Mouse (Mus musculus) gonadal fat pad, adult 2 months (tissue): ENCODE measurements around the gene Trf. TPM values are rescaled to one million over a fixed set of nuclear protein-coding genes. Genes with fewer than 3 reads are reported as not detected.

Source experiments
- DNase-seq: peaks from one replicate; pipeline ENCODE4 v3.0.0-alpha.2; 2012; ENCODE audit warnings: low read depth
- polyA plus RNA-seq: library from polyadenylated mRNA; depleted of rRNA; stranded (reverse); fragments of >200 nt; gene quantifications from 2 replicates; pipeline ENCODE4 v1.2.3, GENCODE M21; 2012; rRNA removed

Gene Trf
- polyA plus RNA-seq: 927 and 1,066 TPM in 2 replicates

DNA sequence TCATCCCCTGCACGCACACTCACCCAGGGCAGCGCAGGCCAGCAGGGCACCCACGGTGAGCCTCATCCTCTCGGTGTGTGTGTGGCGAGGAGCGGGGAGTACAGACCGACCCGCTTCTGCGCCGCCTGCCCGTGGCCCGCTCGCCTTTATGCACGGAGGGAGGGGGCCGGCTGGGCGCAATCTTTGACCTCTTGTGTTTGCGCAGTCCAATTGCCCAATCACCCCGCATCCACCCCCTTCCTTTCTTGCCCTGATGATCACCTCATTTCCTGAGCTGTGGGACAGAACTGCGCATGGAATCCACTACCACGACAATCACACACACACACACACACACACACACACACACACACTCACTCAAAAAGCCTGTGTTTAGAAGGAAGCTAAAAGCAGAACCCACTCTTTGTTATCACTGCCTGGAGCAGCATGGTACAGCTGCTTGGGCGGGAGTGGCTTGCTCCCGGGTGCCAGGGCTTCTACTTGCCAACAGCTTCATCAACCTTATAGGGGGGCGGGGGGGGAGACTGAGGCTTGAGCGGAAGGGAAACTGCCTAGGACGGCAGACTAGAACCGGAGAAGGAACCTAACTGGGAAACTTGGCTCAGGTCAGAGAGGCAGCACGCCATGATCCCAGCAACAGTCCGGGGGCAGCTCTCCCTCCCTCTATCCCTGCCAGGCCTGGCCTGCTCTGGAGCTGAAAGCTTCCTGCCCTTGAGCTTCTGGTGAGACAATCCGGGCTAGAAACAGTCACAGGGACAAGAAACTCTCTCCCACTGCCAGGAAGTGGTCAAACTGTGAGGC, at the start of gene Trf, which contains the start of gene Gm20425:
TSS of gene Trf (minus strand) at position 294 of the 801 bp plus-strand sequence.
TSS of gene Gm20425 (minus strand) at position 157 of the 801 bp plus-strand sequence.
- no peak for DNase-seq

DNA sequence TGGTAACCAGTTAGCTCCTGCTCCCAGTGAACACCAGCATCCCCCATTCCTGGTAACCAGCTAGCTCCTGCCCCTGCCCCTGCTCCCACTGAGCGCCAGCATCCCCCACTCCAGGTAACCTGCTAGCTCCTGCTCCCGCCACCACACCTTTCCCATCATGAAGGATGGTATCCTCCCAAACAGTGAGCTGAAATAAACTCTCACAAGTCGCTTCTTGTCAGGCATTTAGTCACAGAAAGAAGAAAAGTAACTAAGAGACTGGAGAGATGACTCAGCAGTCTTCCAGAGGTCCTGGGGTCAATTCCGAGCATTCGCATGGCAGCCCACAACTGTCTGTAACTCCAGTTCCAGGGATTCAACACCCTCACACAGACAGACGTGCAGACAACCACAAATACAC, 46.6 kb upstream of the Trf start:
- DNase-seq: no peak

DNA sequence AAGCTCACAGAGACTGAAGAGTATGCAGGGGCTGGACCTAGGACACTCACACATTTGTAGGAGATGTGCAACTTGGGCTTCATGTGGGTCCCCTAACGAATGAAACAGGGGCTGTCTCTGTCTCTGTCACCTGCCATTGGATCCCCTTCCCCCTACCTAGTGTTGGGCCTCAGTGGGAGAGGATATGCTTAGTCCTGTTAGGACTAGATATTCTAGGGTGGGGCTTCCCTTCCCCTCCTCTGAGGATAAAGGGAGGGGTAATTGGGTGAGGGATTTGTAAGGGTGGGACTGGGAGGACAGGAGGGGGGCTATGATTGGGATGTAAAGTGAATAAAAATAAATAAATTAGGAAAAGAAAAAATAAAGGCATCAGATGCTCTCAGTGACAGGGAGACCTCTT, 45.4 kb upstream of the Trf start:
- DNase-seq: no peak

DNA sequence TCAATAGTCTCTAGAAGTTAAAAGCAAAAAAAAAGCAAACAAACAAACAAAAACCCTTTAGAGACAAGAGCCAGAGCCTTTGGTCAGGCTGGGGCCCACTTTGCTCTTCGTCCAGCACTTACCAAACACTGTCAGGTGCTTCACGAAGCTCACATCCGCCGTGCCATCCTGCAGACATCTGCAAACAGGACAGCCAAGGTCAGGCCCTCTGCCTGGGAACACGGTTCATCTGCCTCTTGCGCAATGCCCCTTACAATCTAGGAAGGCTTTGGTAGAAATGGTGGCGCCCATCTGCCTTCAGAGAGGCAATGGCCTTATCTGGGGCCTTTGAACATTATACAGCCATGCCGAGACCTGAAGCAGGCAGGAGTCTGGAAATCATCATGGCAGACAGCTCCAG, 44.6 kb upstream of the Trf start:
- no peak for DNase-seq

DNA sequence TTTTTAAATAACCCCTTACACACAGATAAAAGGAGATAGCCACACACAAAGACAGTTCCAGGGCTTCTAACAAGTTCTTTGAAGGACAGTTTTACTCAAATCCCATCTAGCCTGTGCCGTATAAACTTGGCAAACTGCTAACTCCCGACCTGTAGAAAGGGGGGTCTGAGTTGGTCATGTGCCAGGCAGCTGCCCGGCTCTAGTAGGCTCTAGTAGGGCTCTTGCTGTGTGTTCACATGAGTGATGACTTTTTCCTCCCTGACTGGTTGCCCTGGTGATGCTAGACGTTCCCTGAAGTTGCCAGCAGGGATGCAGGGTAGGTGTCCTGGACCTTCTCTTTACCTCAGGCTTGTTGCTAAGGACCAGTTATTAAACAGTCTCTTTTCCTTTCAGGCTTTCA, 40.9 kb upstream of the Trf start:
- DNase-seq: no peak

DNA sequence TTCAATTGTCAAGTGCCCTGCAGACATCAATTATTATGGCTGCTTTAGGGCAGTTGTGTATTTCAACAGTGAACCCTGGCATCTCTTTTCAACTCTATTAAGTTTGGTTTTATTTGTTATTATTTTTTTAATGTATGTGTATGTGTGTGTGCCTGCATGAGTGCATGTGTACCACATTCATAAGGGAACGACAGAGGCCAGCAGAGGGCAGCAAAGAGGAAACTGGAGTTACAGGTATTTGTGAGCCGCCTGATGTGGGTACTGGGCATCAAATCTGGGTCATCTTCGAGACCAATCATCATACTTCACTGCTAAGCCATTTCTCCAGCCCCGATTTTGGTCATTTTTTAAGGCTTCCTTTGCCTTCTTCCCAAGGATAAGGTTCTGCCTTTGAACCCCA, 35.5 kb upstream of the Trf start:
- no peak for DNase-seq

DNA sequence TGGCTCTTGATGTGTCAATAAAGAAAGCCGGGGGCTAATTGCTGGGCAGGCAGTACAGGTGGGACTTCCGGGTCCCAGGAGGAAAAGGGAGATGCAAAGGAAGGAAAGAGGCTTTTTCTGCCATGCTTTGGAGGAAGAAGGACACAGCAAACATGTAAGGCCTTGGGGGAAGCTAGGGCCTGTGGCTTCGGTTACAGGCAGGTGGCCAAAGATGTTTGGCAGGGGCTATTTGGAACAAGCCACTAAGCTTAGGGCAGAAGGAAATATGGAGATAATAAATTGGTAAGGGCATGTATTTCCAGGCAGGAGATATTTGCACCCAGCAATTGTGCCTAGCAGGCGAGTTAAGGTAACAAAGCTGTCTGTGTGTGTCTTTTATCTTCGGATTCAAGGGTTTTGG, 22.7 kb upstream of the Trf start:
- no peak for DNase-seq

DNA sequence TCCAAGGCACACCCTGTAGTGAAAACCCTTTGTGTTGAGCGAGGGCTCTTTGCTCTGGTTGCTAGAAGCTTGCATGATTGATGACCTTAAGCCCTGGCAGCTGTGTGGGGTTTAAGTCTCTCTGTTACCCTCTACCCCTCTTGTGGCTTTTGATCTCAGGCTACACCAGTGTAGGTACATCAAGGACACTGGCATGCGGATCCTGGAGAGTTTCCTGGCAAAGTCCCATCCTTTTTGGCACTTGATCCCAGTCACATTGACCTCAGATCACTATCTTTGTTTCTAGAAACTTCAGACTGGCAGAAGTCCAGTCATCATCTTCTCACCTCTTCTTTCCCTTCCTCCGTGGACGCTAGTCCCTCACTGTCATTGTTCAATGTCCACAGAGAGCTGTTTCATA, 18.4 kb upstream of the Trf start:
- DNase-seq: no peak

DNA sequence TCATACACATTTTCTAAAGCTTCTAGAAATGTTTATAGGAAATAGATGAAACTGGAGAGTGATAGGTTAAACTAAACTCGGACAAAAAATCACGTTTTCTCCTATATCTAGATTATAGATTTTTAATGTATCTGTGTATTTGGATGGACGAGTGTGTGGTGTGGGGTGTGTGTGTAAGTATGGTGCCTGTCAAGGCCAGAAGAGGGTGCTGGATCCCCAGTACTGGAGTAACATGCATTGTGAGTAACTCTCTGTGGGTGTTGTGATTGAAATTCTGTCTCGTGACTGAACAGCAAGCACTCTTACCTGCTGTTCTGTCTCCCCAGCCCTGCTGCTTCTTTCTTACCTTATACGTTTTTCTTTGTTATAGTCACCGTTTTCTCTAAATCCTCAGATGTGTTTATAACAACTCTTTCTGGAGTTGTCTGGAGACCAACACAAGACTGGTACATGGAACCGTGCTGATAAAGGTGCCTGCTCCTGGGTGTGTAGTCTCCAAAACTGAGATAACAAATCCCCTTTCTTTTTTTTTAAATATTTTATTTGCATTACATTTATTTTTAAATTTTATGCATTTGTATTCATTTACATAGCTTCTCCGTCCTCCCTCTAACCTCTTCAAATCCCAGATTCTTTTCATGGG, 16.4 kb upstream of the Trf start:
- DNase-seq: no peak

DNA sequence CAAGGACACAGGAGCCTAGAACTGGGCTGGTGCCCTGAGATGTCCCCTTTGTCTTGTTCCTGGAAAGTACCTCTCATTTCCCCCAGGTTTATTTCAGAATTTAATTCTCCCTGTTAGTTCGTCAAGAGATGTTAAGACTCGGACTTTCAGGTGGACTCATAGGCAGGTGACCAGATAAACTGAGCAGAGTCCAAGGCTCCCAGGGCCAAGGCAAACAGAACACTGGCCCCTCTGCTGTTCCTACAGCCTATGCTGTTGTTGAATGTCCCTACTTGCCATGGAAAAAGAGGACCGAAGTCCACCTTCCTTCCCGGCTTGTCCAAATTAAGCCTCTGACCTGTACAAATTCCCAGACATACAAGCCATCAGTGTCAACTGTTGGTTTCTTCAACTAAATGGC, 13.4 kb upstream of the Trf start:
- DNase-seq: no peak

DNA sequence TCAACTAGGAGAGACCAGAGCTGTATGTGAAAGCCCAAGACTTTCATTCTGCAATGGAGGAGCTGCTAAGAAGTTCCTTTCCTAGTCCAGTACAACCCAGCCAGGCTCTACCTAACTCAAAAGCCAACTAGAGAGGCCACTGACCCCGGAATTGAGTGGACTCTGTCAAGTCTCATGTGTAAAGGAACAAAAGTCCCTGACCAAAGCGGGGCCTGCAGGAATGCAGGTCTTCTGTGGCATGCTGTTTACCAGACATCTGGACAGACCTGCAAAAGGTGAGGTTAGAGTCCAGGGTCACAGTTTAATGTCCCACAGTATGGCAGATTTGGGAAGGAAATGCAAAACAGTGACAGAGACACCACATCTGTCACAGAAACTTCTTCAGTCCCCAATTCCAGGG, 11.0 kb upstream of the Trf start:
- DNase-seq: no peak

DNA sequence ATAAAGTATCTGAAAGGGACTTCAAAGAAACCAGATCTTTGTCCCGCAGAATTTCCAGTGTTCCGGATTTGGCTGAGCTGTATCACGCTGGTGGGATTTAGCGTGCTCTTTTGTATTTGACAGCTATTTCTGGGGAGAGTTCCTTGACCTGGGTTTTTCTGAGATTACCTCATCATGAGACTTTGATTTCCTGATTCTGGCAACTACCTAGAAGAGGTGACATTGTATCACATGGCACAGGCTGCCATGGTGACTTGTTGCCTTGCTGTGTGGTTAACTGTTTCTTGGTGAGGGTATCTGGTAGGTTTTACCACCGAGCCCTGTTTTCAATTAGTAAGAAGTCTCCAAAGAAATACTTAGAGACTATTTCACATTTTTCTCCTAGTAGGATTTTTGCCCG, 9.2 kb upstream of the Trf start:
- no peak for DNase-seq

DNA sequence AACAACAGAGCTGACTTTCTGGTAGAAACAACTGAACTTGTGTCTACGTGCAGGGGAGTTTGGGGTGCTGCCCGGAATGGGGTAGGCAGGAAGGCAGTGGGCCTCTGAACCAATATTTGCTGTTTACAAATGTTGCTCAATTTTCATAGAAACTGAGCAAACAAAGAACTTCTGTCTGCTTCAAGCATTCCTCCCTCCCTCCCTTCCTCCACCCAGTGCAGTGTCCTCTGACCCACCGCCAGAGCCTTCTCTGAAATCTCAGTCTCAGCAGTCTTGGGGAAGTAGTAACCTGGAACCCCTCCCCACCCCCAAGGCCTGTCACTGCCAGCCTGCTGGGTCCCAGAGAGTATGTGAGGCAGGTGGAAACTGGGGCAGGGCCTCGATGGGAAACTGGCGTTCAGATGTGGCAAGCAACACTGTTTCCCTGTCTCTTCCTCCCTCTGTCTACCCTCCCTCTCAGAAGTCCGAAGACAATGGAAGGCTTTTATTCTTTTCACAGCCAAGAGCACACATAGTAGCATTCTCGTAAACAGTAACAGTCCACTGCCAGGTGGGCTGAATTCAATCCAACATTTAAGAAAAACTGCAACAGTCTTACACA, 4.4 kb upstream of the Trf start:
- DNase-seq: no peak

DNA sequence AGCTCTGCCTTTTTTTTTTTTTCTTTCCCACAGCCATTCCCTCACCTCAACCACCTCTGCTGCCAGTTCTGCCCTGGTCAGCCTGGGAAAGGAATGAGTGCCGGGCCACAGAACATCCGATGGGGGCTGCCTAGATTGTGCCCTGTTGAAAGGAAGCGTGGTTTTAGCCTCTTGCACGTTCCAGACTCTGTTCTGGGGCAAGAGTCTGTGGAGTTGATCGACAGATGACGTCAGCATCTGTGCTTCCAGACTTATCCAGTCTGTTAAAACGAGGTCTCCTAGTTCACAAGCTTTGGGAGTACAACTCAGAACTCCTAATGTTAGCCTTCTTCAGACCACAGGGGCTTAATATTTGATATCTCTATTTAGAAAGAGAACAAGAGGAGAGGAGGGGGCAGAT, 3.8 kb upstream of the Trf start:
- no peak for DNase-seq

DNA sequence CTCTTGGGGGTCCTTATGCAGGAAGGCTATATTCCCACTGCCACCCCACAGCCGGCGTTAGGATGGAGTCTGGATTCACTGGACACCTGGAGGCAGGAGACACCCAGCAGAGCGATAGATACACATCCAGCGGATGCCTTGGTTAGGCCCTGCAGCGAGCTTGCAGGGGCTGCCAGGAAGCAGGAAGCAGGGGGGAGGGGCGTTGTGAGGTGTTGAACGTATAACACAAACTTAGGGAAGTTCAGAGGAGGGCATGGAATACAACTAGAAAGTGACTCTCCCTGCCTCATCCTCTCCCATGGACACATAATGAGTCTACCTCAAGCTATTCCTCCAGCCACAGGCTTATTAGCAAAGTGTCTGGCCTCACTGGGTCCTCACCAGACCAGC, 2.8 kb upstream of the Trf start:
- DNase-seq: no peak

DNA sequence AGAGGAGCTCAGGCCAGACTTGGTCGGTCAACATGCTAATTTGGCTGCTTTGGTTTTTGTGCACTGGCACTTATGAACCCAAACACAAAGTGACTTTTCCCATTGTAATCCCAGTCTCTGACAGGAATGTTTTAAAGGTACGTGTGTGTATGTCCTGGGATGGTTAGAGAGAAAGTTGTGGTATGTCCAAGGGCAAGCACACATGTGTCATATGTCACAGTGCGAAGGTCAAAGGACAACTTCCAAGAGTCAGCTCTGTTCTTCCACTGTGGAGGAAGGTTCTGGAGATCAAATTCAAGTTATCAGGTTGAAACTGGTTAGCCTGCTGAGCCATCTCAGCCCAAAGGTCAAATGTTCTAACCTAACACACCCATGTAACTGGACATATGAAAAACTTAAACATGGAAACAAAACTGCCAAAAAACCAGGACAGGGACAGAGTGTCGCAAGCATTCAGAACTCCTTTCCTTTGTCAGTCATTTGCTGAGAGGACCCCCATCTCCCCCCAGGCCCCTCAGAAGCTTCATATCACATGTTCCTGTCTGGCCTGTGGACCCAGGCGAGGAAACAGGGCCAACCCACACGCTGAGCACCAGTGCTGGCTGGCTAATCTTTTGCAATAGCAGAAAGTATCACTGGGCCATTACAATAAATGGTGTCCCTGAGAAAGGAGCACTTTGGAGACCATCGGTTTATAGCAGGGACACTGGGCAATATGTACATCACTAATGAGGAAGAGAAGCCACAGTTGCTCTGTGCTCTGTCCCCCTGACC, 2.2 kb upstream of the Trf start:
- no peak for DNase-seq

DNA sequence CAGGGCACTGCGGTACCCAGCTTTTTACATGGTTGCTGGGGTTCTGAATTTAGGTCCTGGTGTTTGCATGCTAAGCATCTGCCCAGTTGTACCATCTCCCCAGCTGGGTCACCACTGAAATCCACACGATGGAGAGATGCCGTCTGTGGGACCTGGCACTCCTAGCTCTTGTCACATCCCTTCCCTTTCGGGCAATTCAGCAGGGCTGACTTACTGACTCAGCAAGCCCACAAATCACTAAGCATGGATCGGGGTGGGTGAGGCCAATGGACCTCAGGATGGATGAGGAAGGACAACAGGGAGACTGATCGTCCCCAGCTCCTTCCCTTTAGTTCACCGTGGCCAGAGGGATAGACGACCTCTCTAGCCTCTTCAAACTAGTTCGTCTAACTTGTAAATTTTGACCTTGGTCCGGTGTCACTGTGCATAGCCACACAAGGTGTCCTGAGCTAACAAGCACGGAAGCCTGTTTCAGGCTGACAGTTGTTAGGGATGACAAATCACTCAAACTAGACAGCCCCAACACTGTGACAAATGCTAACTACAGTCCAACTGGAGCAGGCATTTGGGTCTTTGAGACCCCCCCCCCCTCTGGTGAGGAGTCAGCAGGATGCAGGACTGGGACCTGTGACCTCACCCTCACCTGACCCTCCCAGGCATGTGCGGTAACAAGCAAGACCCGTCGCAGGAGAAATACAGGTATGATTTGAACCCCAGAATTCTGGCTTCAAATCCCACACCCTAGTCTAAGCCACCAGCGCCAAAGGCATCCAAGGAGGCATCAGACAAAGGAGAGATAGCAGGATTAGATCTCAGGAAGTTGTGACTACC, 992 bp downstream of the Trf start:
- DNase-seq: no peak

DNA sequence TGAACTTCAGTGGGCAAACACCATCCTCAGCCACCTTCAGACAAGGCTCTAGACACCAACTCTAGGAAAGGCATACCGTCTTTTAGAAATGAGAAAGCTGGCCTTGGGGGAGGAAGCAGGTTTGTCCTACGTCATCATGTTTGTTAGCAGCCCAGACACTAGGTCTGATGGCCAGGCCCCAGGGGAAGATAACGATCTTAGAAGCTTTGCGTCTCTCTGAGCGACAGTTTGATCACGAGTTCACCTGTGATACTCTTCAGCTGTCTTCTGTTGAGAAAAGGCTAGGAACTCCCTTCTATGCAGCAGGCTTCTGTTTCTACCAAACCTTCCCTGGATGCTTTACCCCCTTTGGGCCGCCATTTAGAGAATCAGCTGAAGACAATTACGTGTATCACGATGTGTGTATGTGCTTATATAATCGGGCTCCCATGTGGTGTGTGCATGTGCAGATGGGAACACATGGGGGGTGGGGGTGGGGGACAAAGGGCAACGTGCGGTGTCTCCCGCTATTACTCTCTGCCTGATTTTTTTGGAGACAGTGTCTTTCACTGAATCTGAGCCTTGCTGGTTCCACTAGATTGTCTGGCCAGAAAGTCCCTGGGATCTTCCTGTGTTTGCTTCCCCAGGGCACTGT, 1.8 kb downstream of the Trf start:
- no peak for DNase-seq

DNA sequence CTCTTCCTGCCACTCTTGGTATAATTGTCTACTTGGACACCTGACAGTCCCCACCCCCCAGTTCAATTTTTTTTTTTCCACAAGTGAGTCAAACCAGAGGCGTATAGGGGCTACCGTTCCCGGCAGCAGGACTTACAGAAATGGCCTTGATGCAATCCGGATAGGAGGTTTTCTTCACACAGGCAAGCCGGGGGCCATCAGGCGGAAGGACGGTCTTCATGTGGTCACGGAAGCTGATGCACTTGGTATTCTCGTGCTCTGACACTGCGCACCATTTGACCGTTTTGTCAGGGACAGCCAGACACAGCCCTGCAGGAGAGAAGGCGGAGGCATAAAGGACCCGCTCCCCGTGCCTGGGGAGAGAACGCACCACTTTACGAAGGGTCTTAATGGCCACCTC, 2.5 kb downstream of the Trf start:
- DNase-seq: no peak

DNA sequence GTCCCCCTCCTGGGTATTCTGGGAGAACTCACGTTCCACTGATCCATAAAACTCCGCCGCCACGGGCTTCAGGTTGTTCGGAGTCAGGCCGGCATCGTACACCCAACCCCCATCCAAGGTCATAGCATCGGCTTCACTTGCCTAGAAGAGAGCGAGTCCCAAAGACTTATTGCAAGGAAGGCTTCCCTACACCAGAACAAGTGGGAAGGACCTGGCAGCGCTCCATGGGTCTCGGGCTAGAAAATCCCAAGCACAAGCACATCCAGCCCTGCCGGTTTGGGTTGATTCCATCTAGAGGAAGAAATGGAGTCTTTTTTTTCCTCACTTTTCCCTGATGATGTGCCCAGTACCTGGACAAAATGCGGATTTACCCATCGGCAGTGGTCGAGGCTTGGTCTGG, 3.4 kb downstream of the Trf start:
- no peak for DNase-seq

DNA sequence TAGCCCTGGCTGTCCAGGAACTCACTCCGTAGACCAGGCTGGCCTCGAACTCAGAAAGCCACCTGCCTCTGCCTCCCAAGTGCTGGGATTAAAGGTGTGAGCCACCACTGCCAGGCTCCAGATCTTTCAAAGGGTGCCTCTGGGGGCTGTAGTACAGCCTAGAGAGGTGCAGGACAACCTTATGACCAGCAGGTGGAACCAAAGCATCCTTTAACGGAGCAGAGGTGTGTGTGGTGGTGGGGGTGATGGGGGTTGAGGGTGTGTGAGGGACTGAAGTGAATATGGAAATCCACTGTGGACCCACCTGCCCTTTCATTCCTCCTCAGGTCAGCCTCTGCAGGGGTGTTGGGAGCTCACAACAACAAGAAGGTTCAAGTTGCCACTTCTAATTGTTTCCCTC, 4.8 kb downstream of the Trf start:
- no peak for DNase-seq
